Mouse (Mus musculus): Measurements from ENCODE around the gene Lrrc66. TPM values are rescaled to one million over a fixed set of nuclear protein-coding genes. Genes with fewer than 3 reads are reported as not detected.

The Lrrc66 gene
- polyA plus RNA-seq, 1 experiment from 2014 or later = not detected

DNA sequence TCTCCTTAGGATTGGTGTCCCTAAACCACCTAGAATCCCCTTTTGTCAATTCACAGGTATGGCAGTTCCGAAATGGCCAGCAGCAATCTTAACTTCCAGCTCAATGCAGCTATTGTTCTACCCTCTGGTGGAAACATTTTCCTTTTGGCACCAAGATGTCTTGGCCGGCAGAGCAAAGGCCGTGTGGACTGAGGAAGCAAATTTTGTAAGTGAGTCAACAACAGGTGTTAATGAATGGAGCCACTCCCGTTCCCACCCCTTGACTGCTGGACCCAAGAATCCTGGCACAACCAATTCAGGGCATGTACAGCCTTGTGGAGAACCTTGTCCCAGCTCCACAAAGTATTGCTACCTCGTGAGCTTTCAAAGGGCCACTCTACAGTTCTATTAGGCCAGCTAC lies 66.2 kb downstream of the Lrrc66 start:
- no peaks in the 10 kb centered on the region for H3K9me3 ChIP-seq (ENCODE audit: control insufficient read depth, low read length)
- WGBS = 93% methylated on average over 5 of the region's 5 CpGs
- no peak for ATAC-seq (ENCODE audit: low FRiP score)

DNA sequence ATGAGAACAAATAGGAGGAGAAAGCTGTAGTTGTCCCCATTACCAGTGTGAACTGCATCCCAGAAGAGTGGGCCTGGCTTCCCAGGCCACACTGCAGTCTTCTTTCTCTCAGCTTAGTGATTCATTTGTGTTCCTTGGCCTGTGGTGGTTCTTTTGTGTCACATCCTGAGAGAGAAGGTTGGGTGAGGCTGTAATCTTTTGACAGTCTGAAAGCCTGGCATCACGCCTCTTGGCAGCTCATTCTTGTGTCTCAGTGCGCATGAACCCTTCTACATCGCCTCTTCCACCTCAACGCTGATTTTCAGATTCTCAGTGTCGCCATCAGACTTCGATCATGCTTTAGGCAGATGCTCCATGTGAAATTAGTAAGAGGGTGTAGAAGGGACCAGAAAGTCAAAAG lies 68.3 kb downstream of the Lrrc66 start:
- Histone ChIP-seq H3K9me3 (ENCODE audit: control insufficient read depth, low read length) (no peaks in the 10 kb centered on the region), H3K4me1 (replicated peaks; ENCODE audit: control insufficient read depth, insufficient read depth, low read length) (no peaks in the 10 kb centered on the region), H3K27me3 (ENCODE audit: control insufficient read depth, insufficient read depth, low read length) (no peaks in the 10 kb centered on the region), H3K27ac (ENCODE audit: low read depth, low read length) (no peak overlapping the region), H3K4me3 (ENCODE audit: low read depth, low read length) (no peak overlapping the region), H3K4me2 (replicated peaks; ENCODE audit: low read depth, low read length) (no peak overlapping the region), H3K36me3 (ENCODE audit: control insufficient read depth, insufficient read depth, low read length) (no peaks in the 10 kb centered on the region), H3K9ac (ENCODE audit: low read depth, low read length) (no peak overlapping the region)
- 91% methylated on average over 6 of the region's 6 CpGs for WGBS
- ATAC-seq (ENCODE audit: low FRiP score) (no peak), DNase-seq (ENCODE audit: low spot score) (no peak)

More for the DNA sequence above, 66.2 kb downstream of the Lrrc66 start:
- Histone ChIP-seq H3K27ac (ENCODE audit: low read depth, low read length) (no peak overlapping the region), H3K9ac (ENCODE audit: low read depth, low read length) (no peak overlapping the region), H3K4me2 (replicated peaks; ENCODE audit: low read depth, low read length) (no peak overlapping the region), H3K36me3 (ENCODE audit: control insufficient read depth, insufficient read depth, low read length) (no peaks in the 10 kb centered on the region), H3K27me3 (ENCODE audit: control insufficient read depth, insufficient read depth, low read length) (no peaks in the 10 kb centered on the region), H3K4me3 (ENCODE audit: low read depth, low read length) (no peak overlapping the region), H3K4me1 (replicated peaks; ENCODE audit: control insufficient read depth, insufficient read depth, low read length) (no peaks in the 10 kb centered on the region)
- DNase-seq (ENCODE audit: low spot score) = no peak

- DNase-seq (ENCODE audit: low spot score) = no peak
- no peak overlapping the region for H3K4me2 ChIP-seq (replicated peaks; ENCODE audit: low read depth, low read length)
- H3K9me3 ChIP-seq (ENCODE audit: control insufficient read depth, low read length) = no peaks in the 10 kb centered on the region
- H3K4me3 ChIP-seq (ENCODE audit: low read depth, low read length) = no peak overlapping the region
- no peaks in the 10 kb centered on the region for H3K36me3 ChIP-seq (ENCODE audit: control insufficient read depth, insufficient read depth, low read length)
- no peaks in the 10 kb centered on the region for H3K4me1 ChIP-seq (replicated peaks; ENCODE audit: control insufficient read depth, insufficient read depth, low read length)
- 92% methylated on average over 6 of the region's 6 CpGs for WGBS
- H3K27ac ChIP-seq (ENCODE audit: low read depth, low read length) = no peak overlapping the region
- ATAC-seq (ENCODE audit: low FRiP score) = no peak
- H3K9ac ChIP-seq (ENCODE audit: low read depth, low read length) = no peak overlapping the region
- H3K27me3 ChIP-seq (ENCODE audit: control insufficient read depth, insufficient read depth, low read length) = no peaks in the 10 kb centered on the region
Measured at GRCm38 (mm10) chr5:73558756-73559155, 73.6 kb downstream of the Lrrc66 start.

DNA sequence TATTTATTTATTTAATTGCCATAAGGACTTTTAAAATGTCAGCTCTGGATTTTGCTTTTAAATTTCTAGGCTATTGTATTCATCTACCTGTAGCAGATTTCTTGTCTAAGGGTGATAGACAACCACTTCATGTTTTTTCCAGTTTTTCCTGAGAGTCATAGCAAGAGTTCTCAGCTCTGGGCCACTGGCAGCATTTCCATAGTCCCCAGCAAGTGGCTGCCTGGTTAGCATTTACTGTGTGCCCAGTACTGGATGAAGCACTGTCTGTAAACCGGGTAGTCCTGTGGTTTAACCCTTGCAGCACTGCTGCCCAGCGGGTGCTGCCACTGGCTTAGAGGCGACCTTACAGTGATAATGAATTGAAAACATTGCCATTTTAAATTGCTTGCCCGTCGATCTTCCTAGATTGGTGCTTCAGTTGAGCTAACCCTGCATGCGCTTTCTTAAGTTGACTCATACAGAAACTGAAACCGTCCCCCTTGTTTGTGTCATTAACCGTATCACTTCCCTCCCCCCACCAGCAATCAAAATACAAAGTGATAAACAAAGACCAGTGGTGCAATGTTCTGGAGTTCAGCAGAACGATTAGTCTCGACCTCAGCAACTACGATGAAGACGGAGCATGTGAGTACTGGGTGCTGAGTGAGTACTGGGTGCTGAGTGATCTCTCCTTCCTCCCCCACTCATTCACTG lies 75.4 kb downstream of the Lrrc66 start:
- ATAC-seq (ENCODE audit: low FRiP score) (no peak), DNase-seq (ENCODE audit: low spot score) (no peak)
- H3K4me3 ChIP-seq (ENCODE audit: low read depth, low read length) = no peak overlapping the region
- H3K27ac ChIP-seq (ENCODE audit: low read depth, low read length) = no peak overlapping the region
- H3K36me3 ChIP-seq (ENCODE audit: control insufficient read depth, insufficient read depth, low read length) = peaks cover 3% of the 10 kb centered on the region; the same call in 1 of the 2 replicates
- no peaks in the 10 kb centered on the region for H3K9me3 ChIP-seq (ENCODE audit: control insufficient read depth, low read length)
- no peak overlapping the region for H3K4me2 ChIP-seq (replicated peaks; ENCODE audit: low read depth, low read length)
- no peaks in the 10 kb centered on the region for H3K4me1 ChIP-seq (replicated peaks; ENCODE audit: control insufficient read depth, insufficient read depth, low read length)
- WGBS = 78% methylated on average over 12 of the region's 12 CpGs
- no peaks in the 10 kb centered on the region for H3K27me3 ChIP-seq (ENCODE audit: control insufficient read depth, insufficient read depth, low read length)
- H3K9ac ChIP-seq (ENCODE audit: low read depth, low read length) = no peak overlapping the region

Other genes starting within 250 kb of the Lrrc66 start
- not detected in 2 replicates for gene Cwh43, start 226.5 kb downstream of the Lrrc66 start, polyA plus RNA-seq (2014; fragmentation: Nextera tagmentation; extraction: Ambion mirVana)
- 73.0 and 80.4 TPM in 2 replicates for gene Dcun1d4, start 151.5 kb downstream of the Lrrc66 start, polyA plus RNA-seq (2014; fragmentation: Nextera tagmentation; extraction: Ambion mirVana)
- 24.6 and 26.3 TPM in 2 replicates for gene Sgcb, start 15.3 kb upstream of the Lrrc66 start, polyA plus RNA-seq (2014; fragmentation: Nextera tagmentation; extraction: Ambion mirVana)
- gene Spata18, start 18.9 kb upstream of the Lrrc66 start, polyA plus RNA-seq (2014; fragmentation: Nextera tagmentation; extraction: Ambion mirVana) = 1.0 and 1.9 TPM in 2 replicates

Measured in hindbrain, embryonic 11.5 days (tissue).